Mouse (Mus musculus): ENCODE results near the gene Casc1. TPM values are rescaled to one million over a fixed set of nuclear protein-coding genes. Genes with fewer than 3 reads are reported as not detected.
"Not testable (repeated sequence)": the region's sequence is repeated elsewhere in the genome, so short reads cannot be mapped to it uniquely, and the experiment has no call there.

The Casc1 gene
- polyA plus RNA-seq, 1 experiment from 2014 or later, result 0.34 TPM

DNA sequence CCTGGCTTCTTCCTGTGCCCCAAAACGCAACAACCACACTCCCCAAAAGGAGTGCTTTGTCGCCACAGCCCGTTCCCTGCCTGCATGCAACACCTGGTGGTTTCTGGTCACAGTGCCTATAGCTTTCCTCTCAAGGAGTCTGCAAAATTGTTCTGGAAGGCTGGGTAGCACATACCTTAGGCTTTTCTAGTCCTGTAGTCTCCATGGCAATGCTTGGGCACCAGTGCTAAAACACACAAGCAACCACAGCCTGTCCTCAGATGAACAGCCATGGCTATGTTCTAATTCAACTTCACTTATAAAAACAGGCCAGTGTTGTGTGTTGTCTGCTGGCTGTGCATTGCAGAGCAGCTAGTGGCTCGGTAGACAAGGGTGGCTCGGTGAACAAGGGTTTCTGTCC lies 74.0 kb downstream of the Casc1 start:
- ATAC-seq (replicated peaks; ENCODE audit: insufficient number of reproducible peaks, low FRiP score, low TSS enrichment), result no peak
- 81% methylated on average over 5 of the region's 5 CpGs for whole genome bisulfite sequencing (ENCODE audit: insufficient replicate concordance)
- Histone ChIP-seq H3K4me2 (no peak overlapping the region), H3K27ac (ENCODE audit: low read depth, low read length) (no peak overlapping the region), H3K9ac (ENCODE audit: low read depth, low read length) (no peak overlapping the region), H3K36me3 (ENCODE audit: control insufficient read depth, insufficient read depth, low read length) (no peaks in the 10 kb centered on the region), H3K9me3 (replicated peaks; ENCODE audit: control insufficient read depth, low read length) (no peaks in the 10 kb centered on the region), H3K27me3 (ENCODE audit: control insufficient read depth, insufficient read depth, low read length) (no peaks in the 10 kb centered on the region), H3K4me3 (ENCODE audit: low read depth, low read length) (no peak overlapping the region), H3K4me1 (ENCODE audit: control insufficient read depth, insufficient read depth, low read length) (no peaks in the 10 kb centered on the region)

GRCm38 (mm10) chr6:145135804-145136203 lies 75.0 kb downstream of the Casc1 start:
- H3K9me3 ChIP-seq (replicated peaks; ENCODE audit: control insufficient read depth, low read length), result no peaks in the 10 kb centered on the region
- H3K27me3 ChIP-seq (ENCODE audit: control insufficient read depth, insufficient read depth, low read length), result no peaks in the 10 kb centered on the region
- no peak overlapping the region for H3K9ac ChIP-seq (ENCODE audit: low read depth, low read length)
- H3K27ac ChIP-seq (ENCODE audit: low read depth, low read length), result no peak overlapping the region
- no peak overlapping the region for H3K4me2 ChIP-seq
- 60% methylated on average over 9 of the region's 9 CpGs for WGBS (ENCODE audit: insufficient replicate concordance)
- H3K36me3 ChIP-seq (ENCODE audit: control insufficient read depth, insufficient read depth, low read length), result no peaks in the 10 kb centered on the region
- ATAC-seq (replicated peaks; ENCODE audit: insufficient number of reproducible peaks, low FRiP score, low TSS enrichment), result no peak
- no peaks in the 10 kb centered on the region for H3K4me1 ChIP-seq (ENCODE audit: control insufficient read depth, insufficient read depth, low read length)
- no peak overlapping the region for H3K4me3 ChIP-seq (ENCODE audit: low read depth, low read length)

- H3K27me3 ChIP-seq (ENCODE audit: control insufficient read depth, insufficient read depth, low read length), result no peaks in the 10 kb centered on the region
- H3K9ac ChIP-seq (ENCODE audit: low read depth, low read length), result no peak overlapping the region
- H3K4me3 ChIP-seq (ENCODE audit: low read depth, low read length), result no peak overlapping the region
- H3K27ac ChIP-seq (ENCODE audit: low read depth, low read length), result no peak overlapping the region
- WGBS (ENCODE audit: insufficient replicate concordance), result 74% methylated on average over 3 of the region's 3 CpGs
- no peak overlapping the region for H3K4me2 ChIP-seq
- no peaks in the 10 kb centered on the region for H3K4me1 ChIP-seq (ENCODE audit: control insufficient read depth, insufficient read depth, low read length)
- no peaks in the 10 kb centered on the region for H3K9me3 ChIP-seq (replicated peaks; ENCODE audit: control insufficient read depth, low read length)
- no peak for ATAC-seq (replicated peaks; ENCODE audit: insufficient number of reproducible peaks, low FRiP score, low TSS enrichment)
- no peaks in the 10 kb centered on the region for H3K36me3 ChIP-seq (ENCODE audit: control insufficient read depth, insufficient read depth, low read length)
Measured at GRCm38 (mm10) chr6:145135295-145135694, 75.5 kb downstream of the Casc1 start.

DNA sequence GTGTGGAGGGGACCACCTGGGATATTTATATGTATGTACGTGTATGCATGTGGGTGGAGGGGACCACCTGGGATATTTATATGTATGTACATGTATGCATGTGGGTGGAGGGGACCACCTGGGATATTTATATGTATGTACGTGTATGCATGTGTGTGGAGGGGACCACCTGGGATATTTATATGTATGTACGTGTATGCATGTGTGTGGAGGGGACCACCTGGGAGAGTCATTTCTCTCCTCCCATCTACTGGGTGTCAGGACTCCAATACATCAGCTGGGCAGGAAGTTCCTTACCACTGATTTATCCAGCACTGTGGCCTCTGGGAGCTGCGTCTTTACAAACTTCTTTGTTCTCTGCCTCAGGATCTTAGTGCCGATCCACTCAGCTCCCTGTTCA lies 77.8 kb downstream of the Casc1 start:
- not testable (repeated sequence) for H3K9me3 ChIP-seq (replicated peaks; ENCODE audit: control insufficient read depth, low read length); ATAC-seq (replicated peaks; ENCODE audit: insufficient number of reproducible peaks, low FRiP score, low TSS enrichment); H3K4me3 ChIP-seq (ENCODE audit: low read depth, low read length); H3K4me2 ChIP-seq; H3K36me3 ChIP-seq (ENCODE audit: control insufficient read depth, insufficient read depth, low read length); H3K4me1 ChIP-seq (ENCODE audit: control insufficient read depth, insufficient read depth, low read length); H3K27me3 ChIP-seq (ENCODE audit: control insufficient read depth, insufficient read depth, low read length); H3K27ac ChIP-seq (ENCODE audit: low read depth, low read length); H3K9ac ChIP-seq (ENCODE audit: low read depth, low read length)
- WGBS (ENCODE audit: insufficient replicate concordance), result 78% methylated on average over 5 of the region's 5 CpGs

DNA sequence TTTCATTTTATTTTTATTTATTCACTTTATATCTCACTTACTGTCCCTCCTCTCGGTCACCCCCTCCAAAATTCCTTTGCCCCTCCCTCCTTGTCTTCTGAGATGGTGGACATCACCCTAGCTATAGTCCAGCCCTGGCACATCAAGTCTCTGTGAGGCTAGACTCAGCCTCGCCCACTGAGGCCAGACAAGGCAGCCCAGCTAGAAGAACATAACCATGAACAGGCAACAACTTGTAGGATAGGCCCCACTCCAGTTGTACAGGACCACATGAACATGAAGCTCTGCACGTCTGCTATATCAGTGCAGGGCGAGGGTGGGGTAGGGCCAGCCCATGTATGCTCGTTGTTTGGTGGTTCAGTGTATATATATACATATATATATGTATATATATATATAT lies 78.8 kb downstream of the Casc1 start:
- no peak for ATAC-seq (replicated peaks; ENCODE audit: insufficient number of reproducible peaks, low FRiP score, low TSS enrichment)

GRCm38 (mm10) chr6:145129563-145129962 lies 81.2 kb downstream of the Casc1 start:
- no peak overlapping the region for H3K9ac ChIP-seq (ENCODE audit: low read depth, low read length)
- H3K4me2 ChIP-seq, result no peak overlapping the region
- H3K4me3 ChIP-seq (ENCODE audit: low read depth, low read length), result no peak overlapping the region
- H3K4me1 ChIP-seq (ENCODE audit: control insufficient read depth, insufficient read depth, low read length), result peaks cover 10% of the 10 kb centered on the region
- no peaks in the 10 kb centered on the region for H3K36me3 ChIP-seq (ENCODE audit: control insufficient read depth, insufficient read depth, low read length)
- H3K9me3 ChIP-seq (replicated peaks; ENCODE audit: control insufficient read depth, low read length), result no peaks in the 10 kb centered on the region
- no peak for ATAC-seq (replicated peaks; ENCODE audit: insufficient number of reproducible peaks, low FRiP score, low TSS enrichment)
- H3K27ac ChIP-seq (ENCODE audit: low read depth, low read length), result no peak overlapping the region
- H3K27me3 ChIP-seq (ENCODE audit: control insufficient read depth, insufficient read depth, low read length), result no peaks in the 10 kb centered on the region
- WGBS (ENCODE audit: insufficient replicate concordance), result 65% methylated on average over 4 of the region's 4 CpGs

More for the DNA sequence above, 78.8 kb downstream of the Casc1 start:
- 82% methylated on average over 5 of the region's 5 CpGs for WGBS (ENCODE audit: insufficient replicate concordance)
- Histone ChIP-seq H3K9me3 (replicated peaks; ENCODE audit: control insufficient read depth, low read length) (no peaks in the 10 kb centered on the region), H3K27ac (ENCODE audit: low read depth, low read length) (no peak overlapping the region), H3K4me3 (ENCODE audit: low read depth, low read length) (no peak overlapping the region), H3K4me2 (no peak overlapping the region), H3K4me1 (ENCODE audit: control insufficient read depth, insufficient read depth, low read length) (no peaks in the 10 kb centered on the region), H3K9ac (ENCODE audit: low read depth, low read length) (no peak overlapping the region), H3K27me3 (ENCODE audit: control insufficient read depth, insufficient read depth, low read length) (no peaks in the 10 kb centered on the region), H3K36me3 (ENCODE audit: control insufficient read depth, insufficient read depth, low read length) (no peaks in the 10 kb centered on the region)

- H3K9me3 ChIP-seq (replicated peaks; ENCODE audit: control insufficient read depth, low read length), result no peaks in the 10 kb centered on the region
- no peak overlapping the region for H3K9ac ChIP-seq (ENCODE audit: low read depth, low read length)
- 90% methylated on average over 3 of the region's 3 CpGs for WGBS (ENCODE audit: insufficient replicate concordance)
- H3K4me3 ChIP-seq (ENCODE audit: low read depth, low read length), result no peak overlapping the region
- no peak overlapping the region for H3K27ac ChIP-seq (ENCODE audit: low read depth, low read length)
- peaks cover 11% of the 10 kb centered on the region for H3K4me1 ChIP-seq (ENCODE audit: control insufficient read depth, insufficient read depth, low read length)
- H3K36me3 ChIP-seq (ENCODE audit: control insufficient read depth, insufficient read depth, low read length), result no peaks in the 10 kb centered on the region
- H3K4me2 ChIP-seq, result no peak overlapping the region
- no peak for ATAC-seq (replicated peaks; ENCODE audit: insufficient number of reproducible peaks, low FRiP score, low TSS enrichment)
- H3K27me3 ChIP-seq (ENCODE audit: control insufficient read depth, insufficient read depth, low read length), result no peaks in the 10 kb centered on the region
Measured at GRCm38 (mm10) chr6:145127652-145128051, 83.2 kb downstream of the Casc1 start.

DNA sequence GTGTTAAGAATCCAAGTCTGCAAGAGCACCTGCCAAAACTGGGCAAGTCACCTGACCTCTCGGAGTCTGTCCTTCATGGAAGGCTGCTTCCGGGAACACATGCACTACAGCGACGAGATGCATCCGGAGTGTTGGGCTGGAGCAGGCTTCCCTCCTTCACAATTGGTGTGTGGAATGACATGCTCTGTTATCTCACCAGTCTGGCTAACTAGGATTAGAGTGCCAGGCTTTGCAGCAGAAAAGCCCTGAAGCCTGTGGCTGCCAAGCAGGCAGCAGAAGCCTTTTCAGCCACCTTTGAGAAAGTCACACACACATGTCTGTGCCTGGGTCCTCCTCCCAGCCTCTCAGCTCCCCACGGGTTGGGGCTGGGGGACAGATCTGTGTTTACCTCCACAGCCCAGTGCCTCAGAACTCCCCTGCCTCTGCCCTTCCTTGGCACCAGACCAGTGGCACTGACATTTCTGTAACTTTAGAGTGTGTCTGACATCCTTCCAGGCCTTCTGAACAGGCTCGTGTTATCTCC lies 85.2 kb downstream of the Casc1 start:
- no peaks in the 10 kb centered on the region for H3K36me3 ChIP-seq (ENCODE audit: control insufficient read depth, insufficient read depth, low read length)
- H3K4me1 ChIP-seq (ENCODE audit: control insufficient read depth, insufficient read depth, low read length), result peaks cover 30% of the 10 kb centered on the region
- WGBS (ENCODE audit: insufficient replicate concordance), result 30% methylated on average over 7 of the region's 7 CpGs
- H3K9ac ChIP-seq (ENCODE audit: low read depth, low read length), result no peak overlapping the region
- ATAC-seq (replicated peaks; ENCODE audit: insufficient number of reproducible peaks, low FRiP score, low TSS enrichment), result no peak
- peak overlapping the region; percentile 66 for H3K27ac ChIP-seq (ENCODE audit: low read depth, low read length)
- H3K9me3 ChIP-seq (replicated peaks; ENCODE audit: control insufficient read depth, low read length), result no peaks in the 10 kb centered on the region
- H3K27me3 ChIP-seq (ENCODE audit: control insufficient read depth, insufficient read depth, low read length), result no peaks in the 10 kb centered on the region
- 0 out of 2 replicates have a peak overlapping the region, but pooled peaks have one; percentile 9 for H3K4me2 ChIP-seq
- H3K4me3 ChIP-seq (ENCODE audit: low read depth, low read length), result no peak overlapping the region

Measured in heart, embryonic 11.5 days (tissue).